Mouse (Mus musculus): Measurements from ENCODE around the gene Blvra.
A peak's percentile ranks its signal among the peaks of the same experiment; 100 is the strongest.

GRCm38 (mm10) chr2:127142031-127142430, 71.6 kb downstream of the Blvra start:
- TF ChIP-seq POLR2A (IDR thresholded peaks at IDR 0.05; ENCODE audit: insufficient read depth, low read depth, low read length) (no peak), CTCF (IDR thresholded peaks at IDR 0.05) (peak; percentile 20; the same call in 1 of the 2 replicates), EP300 (IDR thresholded peaks at IDR 0.05; ENCODE audit: insufficient read depth, low read depth, low read length) (0 out of 2 replicates have a peak, but pooled peaks have one; percentile 5)
